Mouse (Mus musculus): ENCODE measurements at regions not wholly inside any gene's neighbourhood (a gene's known extent, or its start where the extent isn't known, plus 50 kb on each side); places are given as distances from the start of the nearest gene placed in this dataset.

- H3K4me1 ChIP-seq = no peaks in the 10 kb centered on the region
- no peaks in the 10 kb centered on the region for H3K9me3 ChIP-seq
- H3K36me3 ChIP-seq (replicated peaks) = no peaks in the 10 kb centered on the region
- peak; percentile 10 for DNase-seq (ENCODE audit: low spot score)
- no peak overlapping the region for H3K27ac ChIP-seq (replicated peaks)
- H3K27me3 ChIP-seq (replicated peaks; ENCODE audit: low read depth, poor library complexity, severe bottlenecking) = no peaks in the 10 kb centered on the region
- 82% methylated on average over 8 of the region's 8 CpGs for WGBS
- H3K4me3 ChIP-seq = no peak overlapping the region
Observed at GRCm38 (mm10) chr8:24278391-24278790, 447.3 kb downstream of the Adam3 start.

- H3K4me1 ChIP-seq = no peaks in the 10 kb centered on the region
- DNase-seq (ENCODE audit: low spot score) = no peak
- H3K27me3 ChIP-seq (replicated peaks; ENCODE audit: low read depth, poor library complexity, severe bottlenecking) = no peaks in the 10 kb centered on the region
- no peaks in the 10 kb centered on the region for H3K9me3 ChIP-seq
- H3K4me3 ChIP-seq = no peak overlapping the region
- no peak overlapping the region for H3K27ac ChIP-seq (replicated peaks)
- no peaks in the 10 kb centered on the region for H3K36me3 ChIP-seq (replicated peaks)
Observed at GRCm38 (mm10) chr8:24261359-24261758, 464.3 kb downstream of the Adam3 start.

GRCm38 (mm10) chr8:24258622-24259021, 467.0 kb downstream of the Adam3 start:
- Histone ChIP-seq H3K36me3 (replicated peaks) (no peaks in the 10 kb centered on the region), H3K27me3 (replicated peaks; ENCODE audit: low read depth, poor library complexity, severe bottlenecking) (no peaks in the 10 kb centered on the region), H3K4me1 (no peaks in the 10 kb centered on the region), H3K27ac (replicated peaks) (no peak overlapping the region), H3K4me3 (no peak overlapping the region), H3K9me3 (no peaks in the 10 kb centered on the region)
- WGBS = 91% methylated on average over 3 of the region's 3 CpGs
- no peak for DNase-seq (ENCODE audit: low spot score)

GRCm38 (mm10) chr8:24242211-24242610, 483.4 kb downstream of the Adam3 start:
- no peak for DNase-seq (ENCODE audit: low spot score)
- no peaks in the 10 kb centered on the region for H3K36me3 ChIP-seq (replicated peaks)
- WGBS = 84% methylated on average over 6 of the region's 6 CpGs

GRCm38 (mm10) chr8:24240211-24240983, 485.3 kb downstream of the Adam3 start:
- H3K36me3 ChIP-seq (replicated peaks) = no peaks in the 10 kb centered on the region
- 83% methylated on average over 7 of the region's 7 CpGs for WGBS
- DNase-seq (ENCODE audit: low spot score) = no peak
- no peak overlapping the region for H3K27ac ChIP-seq (replicated peaks)
- H3K27me3 ChIP-seq (replicated peaks; ENCODE audit: low read depth, poor library complexity, severe bottlenecking) = no peaks in the 10 kb centered on the region
- no peaks in the 10 kb centered on the region for H3K4me1 ChIP-seq
- no peak overlapping the region for H3K4me3 ChIP-seq
- peaks cover 6% of the 10 kb centered on the region; the same call in 1 of the 2 replicates for H3K9me3 ChIP-seq

More at GRCm38 (mm10) chr8:24242211-24242610, 483.4 kb downstream of the Adam3 start:
- Histone ChIP-seq H3K9me3 (peaks cover 6% of the 10 kb centered on the region; the same call in 1 of the 2 replicates), H3K27ac (replicated peaks) (no peak overlapping the region), H3K27me3 (replicated peaks; ENCODE audit: low read depth, poor library complexity, severe bottlenecking) (no peaks in the 10 kb centered on the region), H3K4me3 (no peak overlapping the region), H3K4me1 (no peaks in the 10 kb centered on the region)

GRCm38 (mm10) chr8:24234981-24235380, 490.7 kb downstream of the Adam3 start:
- Histone ChIP-seq H3K4me3 (no peak overlapping the region), H3K27ac (replicated peaks) (no peak overlapping the region), H3K27me3 (replicated peaks; ENCODE audit: low read depth, poor library complexity, severe bottlenecking) (no peaks in the 10 kb centered on the region), H3K4me1 (0 out of 2 replicates have a peak, but pooled peaks cover 4% of the 10 kb centered on the region), H3K36me3 (replicated peaks) (no peaks in the 10 kb centered on the region), H3K9me3 (no peaks in the 10 kb centered on the region)
- DNase-seq (ENCODE audit: low spot score) = no peak
- WGBS = 80% methylated on average over 7 of the region's 7 CpGs

GRCm38 (mm10) chr8:24228148-24228547, 497.5 kb downstream of the Adam3 start:
- Histone ChIP-seq H3K27ac (replicated peaks) (no peak overlapping the region), H3K36me3 (replicated peaks) (no peaks in the 10 kb centered on the region), H3K27me3 (replicated peaks; ENCODE audit: low read depth, poor library complexity, severe bottlenecking) (no peaks in the 10 kb centered on the region), H3K4me1 (no peaks in the 10 kb centered on the region), H3K9me3 (no peaks in the 10 kb centered on the region), H3K4me3 (no peak overlapping the region)
- DNase-seq (ENCODE audit: low spot score) = no peak
- 87% methylated on average over 1 of the region's 1 CpGs for WGBS

GRCm38 (mm10) chr8:24227331-24228072, 498.1 kb downstream of the Adam3 start:
- Histone ChIP-seq H3K9me3 (no peaks in the 10 kb centered on the region), H3K36me3 (replicated peaks) (no peaks in the 10 kb centered on the region), H3K4me3 (no peak overlapping the region), H3K27ac (replicated peaks) (no peak overlapping the region), H3K27me3 (replicated peaks; ENCODE audit: low read depth, poor library complexity, severe bottlenecking) (no peaks in the 10 kb centered on the region), H3K4me1 (no peaks in the 10 kb centered on the region)
- WGBS = 72% methylated on average over 5 of the region's 5 CpGs
- no peak for DNase-seq (ENCODE audit: low spot score)

GRCm38 (mm10) chr8:24220222-24220621, 505.4 kb downstream of the Adam3 start:
- Histone ChIP-seq H3K4me1 (no peaks in the 10 kb centered on the region), H3K36me3 (replicated peaks) (no peaks in the 10 kb centered on the region), H3K9me3 (no peaks in the 10 kb centered on the region), H3K4me3 (no peak overlapping the region), H3K27ac (replicated peaks) (no peak overlapping the region), H3K27me3 (replicated peaks; ENCODE audit: low read depth, poor library complexity, severe bottlenecking) (no peaks in the 10 kb centered on the region)
- no peak for DNase-seq (ENCODE audit: low spot score)
- whole genome bisulfite sequencing = 80% methylated on average over 8 of the region's 8 CpGs

- Histone ChIP-seq H3K36me3 (replicated peaks) (no peaks in the 10 kb centered on the region), H3K4me1 (no peaks in the 10 kb centered on the region), H3K27ac (replicated peaks) (no peak overlapping the region), H3K27me3 (replicated peaks; ENCODE audit: low read depth, poor library complexity, severe bottlenecking) (no peaks in the 10 kb centered on the region), H3K4me3 (no peak overlapping the region), H3K9me3 (no peaks in the 10 kb centered on the region)
- WGBS = 96% methylated on average over 6 of the region's 6 CpGs
- no peak for DNase-seq (ENCODE audit: low spot score)
Observed at GRCm38 (mm10) chr8:24216655-24217054, 509.0 kb downstream of the Adam3 start.

GRCm38 (mm10) chr8:24215510-24216138, 510.0 kb downstream of the Adam3 start:
- Histone ChIP-seq H3K27ac (replicated peaks) (no peak overlapping the region), H3K4me1 (no peaks in the 10 kb centered on the region), H3K9me3 (no peaks in the 10 kb centered on the region), H3K4me3 (no peak overlapping the region), H3K36me3 (replicated peaks) (no peaks in the 10 kb centered on the region), H3K27me3 (replicated peaks; ENCODE audit: low read depth, poor library complexity, severe bottlenecking) (no peaks in the 10 kb centered on the region)
- DNase-seq (ENCODE audit: low spot score) = no peak
- WGBS = 90% methylated on average over 9 of the region's 9 CpGs

- Histone ChIP-seq H3K4me3 (no peak overlapping the region), H3K9me3 (no peaks in the 10 kb centered on the region), H3K4me1 (no peaks in the 10 kb centered on the region), H3K27ac (replicated peaks) (no peak overlapping the region), H3K36me3 (replicated peaks) (no peaks in the 10 kb centered on the region), H3K27me3 (replicated peaks; ENCODE audit: low read depth, poor library complexity, severe bottlenecking) (no peaks in the 10 kb centered on the region)
- 81% methylated on average over 4 of the region's 4 CpGs for WGBS
- no peak for DNase-seq (ENCODE audit: low spot score)
Observed at GRCm38 (mm10) chr8:24214315-24214714, 511.3 kb downstream of the Adam3 start.
